Mouse (Mus musculus): ENCODE measurements at regions not wholly inside any gene's neighbourhood (a gene's known extent, or its start where the extent isn't known, plus 50 kb on each side); places are given as distances from the start of the nearest gene placed in this dataset.

DNA sequence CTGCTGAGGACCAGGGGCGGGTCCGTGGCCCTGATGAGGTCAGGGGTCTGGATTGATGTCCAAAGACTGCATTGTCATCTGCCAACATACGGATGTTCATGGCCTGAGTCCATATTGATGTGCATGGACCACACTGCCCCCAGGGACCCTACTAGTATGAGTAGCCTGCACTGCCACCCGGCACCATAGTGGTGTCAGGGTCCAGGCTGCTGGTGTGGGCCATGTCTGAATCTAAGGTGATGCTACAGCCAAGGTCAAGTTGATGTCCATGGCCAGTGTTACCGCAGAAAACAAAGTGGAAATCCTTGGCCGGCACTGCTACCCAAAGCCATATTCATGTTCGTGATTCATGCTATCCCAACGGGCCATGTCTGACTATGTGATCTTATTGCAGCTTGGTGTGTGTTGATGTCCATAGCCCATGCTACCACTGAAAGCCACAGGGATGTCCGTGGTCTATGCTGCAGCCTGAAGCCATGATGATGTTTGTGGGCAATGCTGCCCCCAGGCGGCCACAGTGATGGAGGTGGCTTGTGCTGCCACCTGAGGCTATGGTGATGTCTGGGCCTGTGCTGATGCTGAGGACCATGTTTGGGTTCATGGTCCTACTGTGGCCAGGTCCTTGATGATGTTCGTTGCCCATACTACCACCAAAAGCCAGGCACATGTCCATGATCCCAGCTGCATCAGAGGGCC is 130.5 kb downstream of the Iqub start:
- TF ChIP-seq GATA4 (IDR thresholded peaks at IDR 0.05; ENCODE audit: insufficient replicate concordance, low read length): no peak

GRCm38 (mm10) chr6:24379859-24380258 is 135.0 kb downstream of the Iqub start:
- TF ChIP-seq GATA4 (IDR thresholded peaks at IDR 0.05; ENCODE audit: insufficient replicate concordance, low read length): no peak

DNA sequence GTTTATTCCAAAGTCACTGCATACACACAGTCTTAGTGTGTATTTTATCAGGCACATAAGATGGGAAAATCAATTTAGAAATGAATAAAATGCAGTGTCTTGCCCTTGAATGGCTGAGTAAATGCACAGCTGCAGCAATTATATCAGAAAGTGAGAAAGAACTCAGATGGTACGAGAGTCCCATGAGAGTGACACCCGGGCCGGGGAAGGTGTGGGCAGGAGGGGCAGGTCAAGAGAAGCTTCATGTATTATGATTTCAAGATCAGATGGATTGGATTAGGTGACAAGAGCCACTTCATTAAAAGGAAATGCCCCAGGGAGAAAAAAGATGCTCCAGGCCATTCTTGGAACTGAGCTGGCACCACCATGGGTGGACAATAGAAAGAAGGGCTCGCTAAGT is 138.1 kb downstream of the Iqub start:
- no peak for TF ChIP-seq GATA4 (IDR thresholded peaks at IDR 0.05; ENCODE audit: insufficient replicate concordance, low read length)

- TF ChIP-seq GATA4 (IDR thresholded peaks at IDR 0.05; ENCODE audit: insufficient replicate concordance, low read length): no peak
Observed at GRCm38 (mm10) chr6:24373161-24373560, 141.7 kb downstream of the Iqub start.

DNA sequence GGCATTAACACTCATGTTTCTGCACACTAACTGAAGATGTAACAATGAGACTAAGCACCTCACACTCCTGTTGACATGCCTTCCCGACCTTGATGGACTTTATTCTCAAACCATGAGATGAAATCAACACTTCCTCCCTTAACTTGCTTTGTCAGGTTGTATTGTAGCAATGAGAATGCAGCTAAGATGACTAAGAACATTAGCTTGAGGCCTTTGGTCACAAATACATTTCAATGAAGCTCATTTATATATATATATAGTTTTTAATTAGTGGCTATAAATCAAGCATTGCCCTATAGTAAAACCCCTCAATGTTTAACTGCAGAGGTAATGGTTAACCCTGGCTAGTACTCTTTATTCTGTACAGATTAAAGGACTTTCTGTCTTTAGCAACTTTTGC is 143.2 kb downstream of the Iqub start:
- no peak for TF ChIP-seq GATA4 (IDR thresholded peaks at IDR 0.05; ENCODE audit: insufficient replicate concordance, low read length)

- TF ChIP-seq GATA4 (IDR thresholded peaks at IDR 0.05; ENCODE audit: insufficient replicate concordance, low read length): no peak
Observed at GRCm38 (mm10) chr6:24350882-24351281, 164.0 kb downstream of the Iqub start.

GRCm38 (mm10) chr6:24348481-24349062 is 166.3 kb downstream of the Iqub start:
- TF ChIP-seq GATA4 (IDR thresholded peaks at IDR 0.05; ENCODE audit: insufficient replicate concordance, low read length): no peak

GRCm38 (mm10) chr6:24347745-24348480 is 167.0 kb downstream of the Iqub start:
- peak; percentile 40; the same call in 1 of the 2 replicates for TF ChIP-seq GATA4 (IDR thresholded peaks at IDR 0.05; ENCODE audit: insufficient replicate concordance, low read length)

- no peak for TF ChIP-seq GATA4 (IDR thresholded peaks at IDR 0.05; ENCODE audit: insufficient replicate concordance, low read length)
Observed at GRCm38 (mm10) chr6:24342471-24342870, 172.4 kb downstream of the Iqub start.

DNA sequence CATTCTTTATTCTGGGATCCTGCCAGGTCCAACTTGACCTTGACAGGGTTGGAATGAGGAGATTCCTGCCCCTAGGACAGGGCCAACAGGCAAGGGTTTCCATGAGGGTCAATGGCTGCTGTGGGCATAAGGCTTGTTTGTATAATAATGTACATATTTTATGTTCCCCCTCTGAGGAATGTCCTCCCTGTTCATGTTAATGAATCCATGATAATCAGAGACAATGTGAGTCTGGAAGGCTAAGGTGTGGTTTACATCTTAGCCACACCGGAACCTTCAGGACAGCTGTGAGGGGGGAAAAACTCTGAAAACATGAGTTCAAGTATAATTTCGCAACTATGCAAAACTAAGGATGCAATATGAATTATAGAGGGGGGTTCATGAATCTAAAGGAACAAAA is 172.8 kb downstream of the Iqub start:
- no peak for TF ChIP-seq GATA4 (IDR thresholded peaks at IDR 0.05; ENCODE audit: insufficient replicate concordance, low read length)

DNA sequence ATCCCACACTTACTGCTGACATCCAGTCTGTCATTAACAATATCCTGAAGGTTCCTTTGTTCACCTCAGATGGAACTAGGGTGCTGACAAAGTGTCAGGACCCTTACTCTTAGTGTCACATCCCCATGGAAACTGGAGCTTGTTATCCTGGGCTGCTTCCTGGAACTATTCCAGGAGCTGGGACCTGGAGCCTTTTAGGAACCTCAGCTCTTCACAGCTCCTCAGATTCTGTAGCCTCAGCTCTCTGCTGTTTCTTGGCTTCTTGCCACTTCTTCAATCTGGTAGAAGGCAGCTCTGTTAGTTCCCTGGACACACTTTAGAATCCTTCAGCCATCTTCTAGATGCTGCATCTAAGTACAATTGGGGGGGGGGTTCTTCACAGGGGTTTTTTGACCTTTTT is 157.3 kb upstream of the Slc13a1 start:
- no peak for TF ChIP-seq GATA4 (IDR thresholded peaks at IDR 0.05; ENCODE audit: insufficient replicate concordance, low read length)

- TF ChIP-seq GATA4 (IDR thresholded peaks at IDR 0.05; ENCODE audit: insufficient replicate concordance, low read length): no peak
Observed at GRCm38 (mm10) chr6:24324718-24325117, 156.8 kb upstream of the Slc13a1 start.

GRCm38 (mm10) chr6:24322371-24322770 is 154.5 kb upstream of the Slc13a1 start:
- TF ChIP-seq GATA4 (IDR thresholded peaks at IDR 0.05; ENCODE audit: insufficient replicate concordance, low read length): no peak

GRCm38 (mm10) chr6:24318862-24319261 is 151.0 kb upstream of the Slc13a1 start:
- TF ChIP-seq GATA4 (IDR thresholded peaks at IDR 0.05; ENCODE audit: insufficient replicate concordance, low read length): no peak

- no peak for TF ChIP-seq GATA4 (IDR thresholded peaks at IDR 0.05; ENCODE audit: insufficient replicate concordance, low read length)
Observed at GRCm38 (mm10) chr6:24310675-24311074, 142.8 kb upstream of the Slc13a1 start.

- no peak for TF ChIP-seq GATA4 (IDR thresholded peaks at IDR 0.05; ENCODE audit: insufficient replicate concordance, low read length)
Observed at GRCm38 (mm10) chr6:24309810-24310209, 141.9 kb upstream of the Slc13a1 start.
